Mouse (Mus musculus) small intestine, adult 2 months (tissue): ENCODE results near the gene Coq5. TPM values are rescaled to one million over a fixed set of nuclear protein-coding genes. Genes with fewer than 3 reads are reported as not detected.
"Not testable (repeated sequence)": the region's sequence is repeated elsewhere in the genome, so short reads cannot be mapped to it uniquely, and the experiment has no call there.

Source experiments
- H3K27ac ChIP-seq: fragments of 200-500 bp; 2 replicates; pipeline ENCODE4 v1.5.1; 2012; ENCODE audit warnings: low read depth, low read length, control low read depth, inconsistent platforms; ENCODE audit not compliant: insufficient read depth
- H3K27me3 ChIP-seq: fragments of 200-500 bp; 2 replicates; pipeline ENCODE4 v1.6.1; 2012; ENCODE audit warnings: mild to moderate bottlenecking, moderate library complexity, low read length, inconsistent platforms; ENCODE audit not compliant: control insufficient read depth, insufficient read depth
- H3K36me3 ChIP-seq: fragments of 200-500 bp; 2 replicates; pipeline ENCODE4 v1.6.1; 2012; ENCODE audit warnings: mild to moderate bottlenecking, low read length, control low read depth, inconsistent platforms; ENCODE audit not compliant: control insufficient read depth, insufficient read depth
- H3K4me1 ChIP-seq: fragments of 200-500 bp; 2 replicates; pipeline ENCODE4 v1.6.1; 2012; ENCODE audit warnings: low read length, inconsistent platforms, mixed read lengths; ENCODE audit not compliant: control insufficient read depth, insufficient read depth, insufficient read length
- H3K4me3 ChIP-seq: fragments of 200-500 bp; 2 replicates; pipeline ENCODE4 v1.5.1; 2012; ENCODE audit warnings: low read depth, mild to moderate bottlenecking, control low read depth, inconsistent platforms, low read length, moderate library complexity
- CTCF ChIP-seq: fragments of 200-500 bp; IDR thresholded peaks from 2 replicates; pipeline ENCODE4 v1.5.1; 2012; ENCODE audit warnings: low read depth, mild to moderate bottlenecking, control low read depth, inconsistent platforms, low read length, moderate library complexity, mixed read lengths; ENCODE audit not compliant: insufficient replicate concordance, insufficient read length; ENCODE audit errors: extremely low read depth
- POLR2A ChIP-seq: fragments of 200-500 bp; IDR thresholded peaks from 2 replicates; pipeline ENCODE4 v1.6.1; 2012; ENCODE audit warnings: low read depth, mild to moderate bottlenecking, control low read depth, inconsistent platforms, low read length, moderate library complexity
- WGBS: fragments of 180-500 bp; shearing (Covaris S2); methylation state at CpG from one replicate; pipeline ENCODE4 v1.1.7; 2018; 5-methylcytosine and 5-hydroxymethylcytosine counted together
- polyA plus RNA-seq: library from polyadenylated mRNA; depleted of rRNA; stranded (reverse); fragments of >200 nt; gene quantifications from 2 replicates; pipeline ENCODE4 v1.2.3, GENCODE M21; 2012

Coq5 gene
- polyA plus RNA-seq, 1 experiment, result 6.6 TPM

DNA sequence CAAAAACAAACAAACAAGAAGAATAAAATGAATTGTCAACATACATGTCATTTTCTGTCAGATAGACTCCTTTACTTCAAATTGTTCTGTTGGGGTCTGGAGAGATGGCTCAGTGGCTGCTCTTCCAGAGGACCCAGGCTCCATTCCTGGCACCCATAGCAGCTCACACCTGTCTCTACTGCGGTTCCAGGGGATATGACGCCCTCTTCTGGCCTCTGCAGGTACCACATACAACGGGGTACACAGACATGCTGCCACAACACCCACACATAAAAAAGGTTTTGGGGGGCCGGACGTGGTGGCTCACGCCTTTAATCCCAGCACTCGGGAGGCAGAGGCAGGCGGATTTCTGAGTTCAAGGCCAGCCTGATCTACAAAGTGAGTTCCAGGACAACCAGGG, 14.7 kb downstream of the Coq5 start:
- Histone ChIP-seq H3K27ac (no peak overlapping the region), H3K27me3 (no peaks in the 10 kb centered on the region), H3K36me3 (peaks cover 41% of the 10 kb centered on the region), H3K4me3 (no peak overlapping the region), H3K4me1 (peaks cover 2% of the 10 kb centered on the region; the same call in 1 of the 2 replicates)
- TF ChIP-seq CTCF (peak; percentile 9; the same call in 1 of the 2 replicates), POLR2A (no peak)
- 93% methylated on average over 8 of the region's 8 CpGs for WGBS

DNA sequence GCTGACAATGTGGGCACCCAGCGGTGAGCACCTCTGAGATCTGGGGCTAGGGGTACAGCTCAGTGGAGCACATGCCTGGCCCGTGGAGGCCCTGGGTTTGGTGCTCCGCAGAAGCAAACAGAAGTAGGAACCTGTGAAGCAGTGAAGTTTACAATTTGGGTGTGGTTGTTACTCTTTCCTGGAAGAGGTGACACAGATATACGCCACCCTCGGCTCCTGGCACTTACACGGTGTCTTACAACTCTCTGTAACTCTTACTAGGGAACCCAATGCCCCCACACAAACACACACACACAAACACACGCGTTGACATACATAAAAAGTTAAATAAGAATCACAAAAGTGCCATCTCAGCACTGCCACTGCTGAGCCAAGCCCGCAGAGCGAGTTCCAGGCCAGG, 16.9 kb downstream of the Coq5 start:
- Histone ChIP-seq H3K36me3 (peaks cover 31% of the 10 kb centered on the region), H3K4me1 (peaks cover 4% of the 10 kb centered on the region), H3K27ac (no peak overlapping the region), H3K27me3 (no peaks in the 10 kb centered on the region), H3K4me3 (no peak overlapping the region)
- 64% methylated on average over 10 of the region's 10 CpGs for WGBS
- TF ChIP-seq CTCF (no peak), POLR2A (no peak)

DNA sequence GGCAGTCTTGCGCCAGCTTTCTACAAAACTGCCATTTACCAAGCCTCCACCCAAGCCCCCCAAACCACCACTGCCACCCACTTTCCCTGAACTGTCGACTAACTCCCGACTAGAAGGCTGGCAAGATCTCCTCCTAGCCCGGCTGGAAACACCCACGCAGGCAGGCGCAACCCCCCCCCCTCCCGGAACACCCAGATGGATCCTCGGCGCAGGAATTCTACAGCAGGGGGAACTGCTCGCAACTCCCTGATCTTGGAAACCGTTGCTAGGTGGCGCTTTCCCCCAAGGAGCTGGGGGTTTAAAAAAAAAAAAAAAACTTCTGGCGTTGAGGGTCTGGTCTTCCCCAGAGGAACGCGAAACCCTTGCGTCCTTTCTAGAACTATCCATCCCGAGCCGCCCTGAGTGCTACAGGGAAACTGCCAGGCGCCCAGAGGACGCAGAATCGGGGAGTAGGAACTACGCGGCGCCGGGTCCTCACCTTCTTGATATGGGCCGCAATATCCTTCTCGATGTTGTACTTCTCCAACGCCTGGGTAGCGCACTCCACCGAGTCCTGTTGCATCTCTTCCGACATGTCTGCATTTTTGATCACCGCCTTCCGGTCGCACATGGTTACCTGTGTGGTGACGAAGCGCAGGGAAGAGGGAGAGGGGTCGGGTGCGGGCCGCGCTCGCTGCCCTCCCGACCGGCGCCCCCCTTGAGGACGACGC, 20.7 kb downstream of the Coq5 start:
- H3K36me3 ChIP-seq, result peaks cover 22% of the 10 kb centered on the region
- H3K27me3 ChIP-seq, result no peaks in the 10 kb centered on the region
- under 1% methylated on average over 45 of the region's 46 CpGs for WGBS
- peak overlapping the region; percentile 98 for H3K4me3 ChIP-seq
- peak overlapping the region; percentile 72 for H3K27ac ChIP-seq
- peaks cover 7% of the 10 kb centered on the region for H3K4me1 ChIP-seq
- 0 out of 2 replicates have a peak, but pooled peaks have one; percentile 28 for TF ChIP-seq CTCF
- TF ChIP-seq POLR2A, result peak; percentile 31; the same call in 1 of the 2 replicates

DNA sequence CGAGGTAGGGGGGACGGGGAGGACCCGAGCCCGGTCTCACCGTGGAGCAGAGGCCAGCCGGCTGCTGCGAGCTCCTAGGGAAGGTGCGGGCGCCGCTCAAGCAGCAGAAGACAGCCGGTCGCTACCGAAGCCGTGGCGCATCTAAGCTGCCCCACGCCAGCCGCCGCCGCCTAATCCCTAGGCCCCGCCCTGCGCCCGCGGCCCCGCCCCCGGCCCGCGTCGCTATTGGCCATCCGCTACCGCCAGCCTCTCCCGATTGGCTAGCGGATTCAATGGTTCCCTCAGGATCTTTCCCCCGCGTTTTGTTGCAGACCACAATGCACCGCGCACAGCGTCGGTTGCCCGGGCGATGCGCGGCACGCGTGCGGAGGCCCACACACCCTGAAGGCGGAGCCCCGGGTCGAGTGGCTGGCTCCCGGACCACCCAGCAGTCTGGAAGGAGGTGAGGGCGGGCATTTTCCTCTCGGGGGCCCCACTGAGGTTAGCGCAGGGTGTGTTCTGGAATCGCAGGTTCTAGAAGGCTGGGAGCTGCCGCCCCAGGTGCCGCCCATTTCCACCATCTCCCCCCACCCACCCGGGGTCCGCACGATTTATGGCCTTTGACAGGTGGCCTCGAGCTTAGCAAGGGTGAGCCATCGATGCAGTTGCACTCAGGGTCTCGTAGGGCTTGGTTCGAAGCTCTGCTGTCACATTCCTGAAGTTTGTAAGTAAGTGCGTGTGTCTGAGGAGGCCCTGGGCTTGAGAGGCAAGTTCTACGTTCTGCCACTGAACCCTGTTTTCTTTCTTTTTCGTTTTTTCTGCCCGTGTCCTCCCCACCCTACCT, 21.5 kb downstream of the Coq5 start, which contains the start of gene Dynll1:
TSS of gene Dynll1 (minus strand) at position 208 of the 823 bp plus-strand sequence.
- Histone ChIP-seq H3K36me3 (peaks cover 16% of the 10 kb centered on the region), H3K4me3 (peak within 1 kb of the TSS; percentile 98), H3K27ac (peak within 1 kb of the TSS; percentile 72), H3K27me3 (no peaks in the 10 kb centered on the region), H3K4me1 (peaks cover 7% of the 10 kb centered on the region)
- peak; percentile 93 for TF ChIP-seq POLR2A
- no peak for TF ChIP-seq CTCF
- WGBS, result under 1% methylated on average over 66 of the region's 66 CpGs

DNA sequence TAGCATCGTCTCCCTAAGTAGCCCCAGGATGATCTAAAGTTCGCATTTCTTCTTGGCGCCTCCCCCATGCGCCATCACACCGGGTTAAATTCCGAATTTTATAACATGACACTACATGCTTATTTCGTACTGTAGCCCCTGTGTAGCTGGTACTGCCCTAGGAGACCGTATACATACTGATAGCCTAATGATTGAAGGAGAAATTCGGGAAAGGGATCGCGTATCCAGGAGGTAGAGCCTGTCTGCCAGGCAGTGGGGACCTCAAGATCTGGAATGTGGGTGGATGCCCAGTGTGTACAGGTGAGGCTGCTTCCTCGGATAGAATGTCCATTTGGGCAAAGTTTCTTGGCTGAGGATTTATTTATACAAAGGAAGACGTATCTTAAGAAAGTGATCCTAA, 22.1 kb downstream of the Coq5 start:
- 16% methylated on average over 13 of the region's 13 CpGs for WGBS

DNA sequence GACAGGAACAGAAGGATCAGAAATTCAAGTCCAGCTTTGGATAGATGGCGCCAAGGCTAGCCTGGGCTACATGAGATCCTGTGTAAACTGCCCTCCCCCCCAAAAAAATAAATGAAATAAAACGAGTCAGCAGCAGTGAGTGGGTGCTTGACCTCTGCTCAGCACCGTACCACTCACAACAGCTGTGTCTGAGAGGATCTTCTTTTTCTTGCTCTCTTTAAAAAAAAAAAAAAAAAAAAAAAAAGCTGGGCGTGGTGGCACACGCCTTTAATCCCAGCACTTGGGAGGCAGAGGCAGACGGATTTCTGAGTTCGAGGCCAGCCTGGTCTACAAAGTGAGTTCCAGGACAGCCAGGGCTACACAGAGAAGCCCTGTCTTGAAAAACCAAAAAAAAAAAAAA, 22.7 kb downstream of the Coq5 start:
- H3K4me1 ChIP-seq, H3K4me3 ChIP-seq, H3K27ac ChIP-seq, H3K27me3 ChIP-seq, H3K36me3 ChIP-seq: not testable (repeated sequence)
- WGBS, result 76% methylated on average over 7 of the region's 7 CpGs

More for the DNA sequence above, 22.1 kb downstream of the Coq5 start:
- TF ChIP-seq CTCF (no peak), POLR2A (no peak)
- peaks cover 6% of the 10 kb centered on the region for H3K4me1 ChIP-seq
- no peaks in the 10 kb centered on the region for H3K27me3 ChIP-seq
- H3K36me3 ChIP-seq, result peaks cover 13% of the 10 kb centered on the region
- peak overlapping the region; percentile 67 for H3K4me3 ChIP-seq
- H3K27ac ChIP-seq, result no peak overlapping the region

DNA sequence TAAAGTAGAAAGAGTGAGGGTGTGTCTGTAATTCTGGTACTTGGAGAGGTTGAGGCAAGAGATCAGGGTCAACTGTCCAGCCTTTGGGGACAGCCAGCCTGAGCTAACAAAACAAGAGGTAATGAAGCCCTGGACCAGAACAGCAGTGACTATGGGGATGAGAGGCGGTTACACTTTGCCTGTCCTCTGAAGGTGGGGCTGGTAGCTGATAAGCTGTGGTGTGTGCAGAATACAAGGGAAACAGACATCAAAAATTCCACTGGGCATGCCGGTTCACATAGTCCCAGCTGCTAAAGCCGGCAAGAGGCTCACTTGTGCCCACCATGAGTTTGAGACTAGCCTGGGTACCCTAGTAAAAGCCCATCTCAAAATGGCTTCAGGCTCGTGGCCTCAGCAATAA, 32.9 kb downstream of the Coq5 start:
- H3K4me1 ChIP-seq, result peaks cover 20% of the 10 kb centered on the region; the same call in 1 of the 2 replicates
- H3K27me3 ChIP-seq, result no peaks in the 10 kb centered on the region
- TF ChIP-seq POLR2A (no peak), CTCF (no peak)
- no peaks in the 10 kb centered on the region for H3K36me3 ChIP-seq
- H3K4me3 ChIP-seq, result no peak overlapping the region
- WGBS, result 32% methylated on average over 4 of the region's 4 CpGs
- H3K27ac ChIP-seq, result 0 out of 2 replicates have a peak overlapping the region, but pooled peaks have one; percentile 7
